Mouse (Mus musculus) erythroblast, embryonic 14.5 days (primary cell): ENCODE measurements around the gene Mup5.

Experiments
- GATA1 ChIP-seq: IDR thresholded peaks from 2 replicates; pipeline ENCODE4 v1.6.1; 2012; ENCODE audit warnings: low read length, inconsistent platforms, mixed read lengths
- TAL1 ChIP-seq: IDR thresholded peaks from 3 replicates; pipeline ENCODE4 v1.6.1; 2012; ENCODE audit warnings: low read length, inconsistent platforms, mixed read lengths

DNA sequence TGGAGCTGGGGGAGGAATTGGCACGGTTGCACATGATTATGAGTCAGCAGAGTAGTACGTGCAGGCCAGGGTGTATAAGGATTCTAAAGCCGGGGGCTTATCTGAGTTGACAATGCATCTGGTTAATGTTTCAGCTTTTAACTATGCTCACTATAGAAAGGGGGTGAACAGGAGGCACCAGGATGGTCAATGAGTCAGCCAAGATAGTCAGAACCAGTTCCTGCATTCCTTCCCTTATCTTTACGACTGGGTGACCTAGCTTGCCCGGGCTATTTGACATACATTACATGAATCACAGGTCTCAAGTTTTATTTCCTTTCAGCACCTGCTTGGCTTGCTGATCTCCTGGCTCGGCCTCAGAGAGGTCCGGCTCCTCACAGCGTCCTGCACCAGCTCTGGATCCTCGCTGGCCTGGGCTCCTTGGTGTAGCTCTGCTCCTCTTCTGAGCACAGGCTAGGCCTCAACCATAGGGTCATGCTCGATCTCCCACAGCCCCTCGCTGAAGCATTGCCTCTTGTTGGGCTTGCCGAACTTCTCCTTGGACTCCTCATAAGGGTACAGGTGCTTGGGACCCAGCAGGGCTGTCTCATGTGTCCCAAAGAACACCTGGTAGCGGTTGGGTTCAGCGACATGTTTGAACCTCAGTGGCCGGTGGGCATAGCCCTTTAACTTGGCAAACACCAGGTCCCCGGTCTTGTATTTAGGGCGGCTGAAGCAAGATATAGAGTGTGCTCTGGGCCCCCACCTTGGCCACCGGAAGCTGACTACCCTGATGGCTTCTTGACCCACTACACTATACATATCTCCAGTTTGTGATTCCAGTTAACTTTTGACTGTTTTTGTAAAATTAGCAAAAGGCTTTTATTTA lies 21.0 kb upstream of the Mup5 start:
- TF ChIP-seq GATA1 (no peak), TAL1 (no peak)
